Mouse (Mus musculus) kidney, postnatal 36 days (tissue): ENCODE measurements around the gene Fam155a.
"Not testable (repeated sequence)": the region's sequence is repeated elsewhere in the genome, so short reads cannot be mapped to it uniquely, and the experiment has no call there.

Source experiments
- DNase-seq, 2 experiments: peaks; one replicate each; pipeline ENCODE4 v3.0.0; 2021 to 2022; ENCODE audit warnings: mixed read lengths in 2 of 2

The Fam155a gene

GRCm38 (mm10) chr8:9393246-9393645 lies 377.7 kb downstream of the Fam155a start:
- DNase-seq: peak; percentile 3 to 39

- not testable (repeated sequence) for DNase-seq
Observed at GRCm38 (mm10) chr8:9390229-9390628, 380.7 kb downstream of the Fam155a start.

- no peak for DNase-seq
Observed at GRCm38 (mm10) chr8:9369201-9369600, 401.8 kb downstream of the Fam155a start.

DNA sequence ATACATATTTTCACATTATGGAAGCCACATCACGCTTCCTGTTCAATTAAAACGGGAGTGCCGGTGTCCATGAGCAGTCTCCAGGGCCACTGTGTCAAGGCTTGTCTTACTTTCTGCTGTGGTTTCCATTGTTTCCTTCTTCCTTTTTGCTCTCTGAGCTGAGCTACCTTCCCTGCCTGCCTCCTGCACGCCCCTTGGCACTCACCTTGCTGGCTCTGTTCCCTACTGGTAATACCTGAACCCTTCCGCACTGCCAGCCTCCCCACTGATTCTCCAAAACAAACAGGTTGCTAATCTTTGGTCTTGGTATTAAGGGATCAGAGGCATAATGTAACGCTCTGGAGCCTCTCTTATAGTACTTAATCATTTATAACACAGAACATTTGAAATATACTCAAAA lies 403.2 kb downstream of the Fam155a start:
- peak; percentile 44 to 51 for DNase-seq

- peak in 1 of 2 experiments; percentile 40 for DNase-seq
Observed at GRCm38 (mm10) chr8:9365381-9365780, 405.6 kb downstream of the Fam155a start.

- DNase-seq: peak; percentile 39 to 80
Observed at GRCm38 (mm10) chr8:9348523-9349135, 422.3 kb downstream of the Fam155a start.

- DNase-seq: no peak
Observed at GRCm38 (mm10) chr8:9347163-9347562, 423.8 kb downstream of the Fam155a start.

DNA sequence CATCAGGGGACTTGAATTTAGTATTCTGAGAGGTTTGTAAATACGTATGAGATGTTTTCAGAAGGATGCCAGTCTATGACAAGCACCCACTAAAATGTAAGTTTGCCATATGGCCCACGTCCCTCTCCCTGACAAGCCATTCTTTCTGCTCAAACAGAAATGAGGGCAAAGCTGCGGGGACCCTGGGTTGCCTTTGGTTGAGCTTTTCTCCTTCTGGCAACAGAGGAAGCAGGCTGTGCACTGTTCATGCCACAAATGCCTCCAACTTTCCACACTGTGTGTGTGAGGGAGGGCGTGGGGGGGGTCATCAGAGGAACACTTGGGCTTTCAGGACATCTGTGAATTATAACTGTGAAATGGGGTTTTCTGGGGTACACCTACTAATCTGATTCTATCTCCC lies 426.8 kb downstream of the Fam155a start:
- DNase-seq: no peak

DNA sequence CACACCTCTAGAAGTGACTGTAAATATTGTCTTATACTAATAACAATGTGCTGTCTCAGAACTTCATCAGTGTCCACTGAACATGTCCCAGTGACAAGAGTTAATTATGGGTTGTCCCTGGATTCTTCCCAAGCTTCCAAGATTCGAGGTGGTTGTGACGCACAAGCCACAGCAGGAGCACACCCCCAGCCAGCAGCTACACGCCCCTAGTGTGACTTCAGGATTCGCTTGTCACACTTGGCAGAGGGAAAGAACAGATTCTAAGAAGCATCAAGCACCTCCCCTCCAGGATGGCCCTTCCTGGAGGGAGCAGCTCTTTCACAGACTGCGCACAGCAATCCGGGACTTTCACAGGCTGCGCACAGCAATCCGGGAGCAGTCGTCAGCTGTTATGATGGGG lies 428.0 kb downstream of the Fam155a start:
- DNase-seq: no peak

DNA sequence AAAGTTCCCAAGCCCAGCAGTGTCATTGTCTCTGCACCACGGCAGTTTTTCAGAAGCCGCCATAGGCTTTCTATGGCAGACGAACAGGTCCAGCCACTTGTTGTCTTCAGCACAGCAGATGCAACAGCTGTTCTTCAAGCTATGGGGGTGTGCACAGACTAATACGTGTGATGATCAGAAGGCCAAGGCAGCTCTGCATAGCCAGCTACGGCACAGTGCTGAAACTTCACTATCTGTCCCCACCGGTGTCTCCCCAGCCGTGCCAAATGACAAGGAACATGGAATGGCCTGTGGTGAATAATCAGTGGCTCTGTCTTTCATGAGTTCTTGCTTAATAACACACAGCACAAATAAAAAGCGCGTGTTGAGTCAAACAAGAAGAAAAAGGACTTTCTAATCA lies 428.4 kb downstream of the Fam155a start:
- DNase-seq: no peak

- no peak for DNase-seq
Observed at GRCm38 (mm10) chr8:9337905-9338304, 433.1 kb downstream of the Fam155a start.

- no peak for DNase-seq
Observed at GRCm38 (mm10) chr8:9335933-9336303, 435.0 kb downstream of the Fam155a start.

DNA sequence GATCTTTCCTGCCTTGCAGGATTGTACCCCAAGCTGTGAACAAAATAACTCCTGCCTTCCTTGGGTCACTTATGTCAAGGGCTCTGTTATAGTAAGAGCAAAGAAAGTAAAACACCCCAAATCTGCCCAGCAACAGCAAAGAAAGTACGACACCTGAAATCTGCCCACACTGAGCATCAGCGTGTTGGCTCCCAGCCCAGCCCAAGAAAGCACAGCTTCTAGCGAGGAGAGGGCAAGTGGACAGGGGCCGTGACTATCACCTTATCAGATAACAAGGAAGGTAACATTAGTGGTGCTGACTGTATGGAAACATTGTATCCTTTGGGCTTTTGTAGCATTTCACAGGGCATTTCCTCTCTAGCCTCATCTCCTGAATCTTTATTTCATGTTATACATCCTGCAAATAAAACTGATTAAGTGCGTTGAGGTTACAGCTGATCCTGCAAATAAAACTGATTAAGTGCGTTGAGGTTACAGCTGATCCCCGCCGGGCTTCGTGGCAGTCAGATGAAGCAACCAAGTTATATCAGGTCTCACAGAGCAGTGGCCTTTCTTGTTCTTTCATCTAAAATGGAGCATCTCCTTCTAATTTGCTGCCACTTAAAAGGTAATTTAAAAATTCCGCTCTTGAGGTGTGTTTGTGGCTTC lies 435.6 kb downstream of the Fam155a start:
- no peak for DNase-seq

DNA sequence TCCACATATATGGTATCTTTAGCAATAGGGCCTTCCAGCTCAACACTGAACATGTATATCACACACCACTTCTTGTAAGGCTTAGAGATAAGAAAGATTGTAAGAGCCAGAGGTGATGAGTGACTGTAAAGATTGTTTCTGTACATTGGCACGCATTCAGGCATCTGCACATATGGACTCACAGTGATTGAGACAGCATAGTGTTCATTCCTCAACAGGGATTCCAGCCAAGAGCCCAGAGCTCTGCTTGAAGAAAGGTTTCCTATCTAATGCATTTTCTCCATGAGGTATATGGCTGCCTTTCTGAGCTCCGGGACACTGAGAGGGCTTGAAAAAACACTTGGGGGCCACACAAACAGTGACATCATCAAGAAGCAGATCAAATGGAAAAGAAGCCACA lies 438.2 kb downstream of the Fam155a start:
- no peak for DNase-seq

DNA sequence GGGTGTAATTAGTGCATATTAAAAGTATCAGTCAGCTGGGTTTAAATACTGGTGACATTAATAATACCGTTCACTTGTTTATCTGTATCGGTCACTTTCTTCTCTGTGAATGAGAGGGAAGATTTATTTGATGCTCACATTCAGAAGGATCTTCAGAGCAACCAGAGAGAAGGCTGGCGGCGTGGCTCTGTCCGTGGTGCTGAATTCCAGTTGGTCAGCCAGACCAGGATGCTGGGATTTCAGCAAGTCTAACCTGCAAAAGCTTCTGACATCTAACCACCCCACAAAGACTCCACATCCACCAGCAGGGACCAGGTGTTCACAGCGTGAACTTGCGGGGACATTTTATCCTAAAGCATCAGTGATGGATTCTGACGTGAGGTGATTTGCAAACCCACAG lies 461.5 kb downstream of the Fam155a start:
- peak; percentile 13 to 65 for DNase-seq

GRCm38 (mm10) chr8:9303526-9304135 lies 467.3 kb downstream of the Fam155a start:
- DNase-seq: no peak

GRCm38 (mm10) chr8:9295046-9295445 lies 475.9 kb downstream of the Fam155a start:
- DNase-seq: no peak

- DNase-seq: no peak
Observed at GRCm38 (mm10) chr8:9292532-9292931, 478.4 kb downstream of the Fam155a start.

DNA sequence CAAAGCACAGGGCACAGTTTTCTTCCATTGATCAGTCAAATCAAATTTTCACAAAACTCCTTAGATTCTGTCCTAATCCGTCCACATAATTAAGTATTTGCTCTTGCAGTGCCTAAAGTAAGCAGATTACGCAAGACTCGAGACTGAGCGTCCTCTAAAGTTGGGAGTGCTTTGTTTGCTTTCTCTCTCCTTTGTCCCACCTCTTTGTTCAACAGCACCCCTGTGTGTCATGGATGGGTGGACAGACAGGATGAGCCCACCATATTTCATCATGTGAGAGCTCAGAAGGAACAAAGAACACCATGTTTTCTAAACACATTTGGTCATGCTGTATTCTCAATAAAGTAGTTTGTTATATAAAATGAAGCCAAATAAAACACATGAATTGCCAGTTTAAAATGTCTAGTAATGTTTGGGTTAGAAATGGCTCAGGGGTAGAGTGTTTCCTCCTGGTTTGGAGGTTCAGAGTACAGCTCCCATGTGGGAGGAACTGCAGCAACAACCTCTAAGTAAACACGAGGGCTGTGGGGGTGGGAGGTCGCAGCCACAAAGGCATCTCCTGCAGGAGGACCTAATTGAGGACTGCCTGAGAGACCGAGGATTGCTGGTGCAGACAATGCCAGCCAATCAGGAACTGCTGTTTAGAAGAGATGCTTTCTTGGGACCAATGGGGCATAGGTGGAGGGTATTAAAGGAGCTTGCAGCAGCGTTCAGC lies 482.8 kb downstream of the Fam155a start:
- no peak for DNase-seq

DNA sequence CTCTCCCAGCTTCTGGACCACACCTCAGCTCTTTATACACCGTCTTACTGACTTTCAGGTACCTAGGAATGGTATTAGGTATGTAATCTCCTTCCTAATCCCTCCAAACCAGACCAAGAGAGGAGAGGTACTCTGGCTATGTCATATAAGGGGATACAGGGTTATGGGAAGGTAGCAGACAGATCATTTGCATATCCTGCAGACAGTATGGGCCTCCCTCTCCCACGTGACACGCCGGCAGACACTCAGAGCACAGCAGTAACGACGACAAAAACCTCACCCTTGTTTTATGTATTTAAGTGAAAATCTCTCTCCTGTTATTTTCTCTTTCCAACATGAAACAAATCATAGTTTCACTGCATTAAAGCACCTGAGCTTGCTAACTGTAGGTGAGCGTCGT lies 496.8 kb downstream of the Fam155a start:
- no peak for DNase-seq

DNA sequence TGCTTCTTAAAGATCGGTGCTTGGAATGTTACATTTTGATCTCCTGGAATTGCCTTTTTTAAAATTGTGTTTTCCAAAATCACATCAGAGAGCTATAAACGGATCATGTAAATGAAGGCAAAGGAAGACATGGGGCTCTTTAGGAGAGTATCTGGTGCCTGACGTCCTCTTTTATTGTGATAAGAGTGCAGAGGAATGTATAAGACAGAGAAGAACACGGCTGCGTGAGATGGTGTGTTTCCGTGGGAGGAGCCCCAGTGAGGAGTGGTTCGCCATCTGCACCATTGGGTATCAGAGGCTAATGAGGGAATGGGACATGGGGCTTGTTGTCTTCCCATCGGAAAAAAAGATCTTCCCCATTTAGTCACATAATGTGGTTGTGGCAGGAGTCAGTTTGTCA lies 506.6 kb downstream of the Fam155a start:
- DNase-seq: no peak

GRCm38 (mm10) chr8:9261527-9261926 lies 509.4 kb downstream of the Fam155a start:
- DNase-seq: no peak

GRCm38 (mm10) chr8:9255316-9255715 lies 515.6 kb downstream of the Fam155a start:
- DNase-seq: no peak

GRCm38 (mm10) chr8:9252991-9253390 lies 518.0 kb downstream of the Fam155a start:
- no peak for DNase-seq
